ENCODE assay signal across 24 mouse cellular contexts in genomic region chr2:59318631-59319030, GRCm38 (mm10).
A peak's percentile ranks its signal among the peaks of the same experiment; 100 is the strongest.
DNase-seq lines count a peak whose midpoint lies in the region; ATAC-seq and TF ChIP-seq lines count a peak whose summit lies in the region.
"Had no signal": no experiment of that assay in that cellular context is flagged by ENCODE, and none has a peak within 500 bp of the region (broad histone marks: within the 10 kb centered on the region; RNA-seq: fewer than 3 reads in every experiment).

No protein-coding gene starts in this region.

- DNase-seq in gastrocnemius, adult 2 months, result no peak
- no peak for DNase-seq in gastrocnemius, postnatal 10 days
- DNase-seq in kidney, postnatal 0 days (ENCODE audit: low spot score), result no peak
- no peak for DNase-seq in kidney, adult 9 months
- no peak for DNase-seq in stomach, postnatal 0 days (ENCODE audit: low spot score)
- DNase-seq: adrenal gland, postnatal 10 days; cerebellum, adult 9-10 months; gastrocnemius, postnatal 36 days; heart, postnatal 36 days; kidney, adult 8-10 months; kidney, postnatal 36 days; lung, postnatal 4 days; thymus, adult 18-20 months; thymus, postnatal 4 days had no signal

- no peaks in the 10 kb centered on the region for H3K4me1 ChIP-seq in kidney, postnatal 0 days (replicated peaks; ENCODE audit: insufficient read depth, low read length)
- no peaks in the 10 kb centered on the region for H3K4me1 ChIP-seq in megakaryocyte, embryonic 14.5 days
- H3K4me1 ChIP-seq in stomach, postnatal 0 days (replicated peaks; ENCODE audit: control insufficient read depth, insufficient read depth), result no peaks in the 10 kb centered on the region
- H3K4me1 ChIP-seq in neural tube, embryonic 15.5 days, result no peaks in the 10 kb centered on the region
- H3K4me1 ChIP-seq: hindbrain, embryonic 15.5 days; limb, embryonic 13.5 days; midbrain, embryonic 12.5 days; neural tube, embryonic 12.5 days had no signal

- intact Hi-C loops in gastrocnemius, adult 2 months (cut with DNase I), result no loop called here

- H3K36me3 ChIP-seq in kidney, postnatal 0 days (ENCODE audit: insufficient read depth, low read length), result peaks cover 32% of the 10 kb centered on the region
- H3K36me3 ChIP-seq in megakaryocyte, embryonic 14.5 days (replicated peaks; ENCODE audit: low read length), result peaks cover 84% of the 10 kb centered on the region
- H3K36me3 ChIP-seq in stomach, postnatal 0 days (ENCODE audit: control insufficient read depth, insufficient read depth, low read length), result peaks cover 13% of the 10 kb centered on the region
- peaks cover 37% of the 10 kb centered on the region for H3K36me3 ChIP-seq in neural tube, embryonic 15.5 days

- peak; percentile 17; the same call in 1 of the 2 replicates for TF ChIP-seq CTCF in gastrocnemius, adult 2 months (IDR thresholded peaks at IDR 0.05)
- TF ChIP-seq CTCF in kidney, postnatal 0 days (IDR thresholded peaks at IDR 0.05; ENCODE audit: low read depth), result peak; percentile 33; the same call in 1 of the 2 replicates
- peak; percentile 50 for TF ChIP-seq CTCF in stomach, postnatal 0 days (IDR thresholded peaks at IDR 0.05; ENCODE audit: low read depth)

- ATAC-seq in kidney, postnatal 0 days (replicated peaks; ENCODE audit: low FRiP score, low read depth), result no peak
- ATAC-seq in megakaryocyte, adult 5-6 weeks (ENCODE audit: poor library complexity, severe bottlenecking), result no peak
- no peak for ATAC-seq in stomach, postnatal 0 days (ENCODE audit: low FRiP score, low TSS enrichment)
- no peak for ATAC-seq in neural tube, embryonic 15.5 days (ENCODE audit: low FRiP score)
- ATAC-seq: activated CD4-positive, CD25-positive, alpha-beta regulatory T cell, adult 4 months had no signal

- H3K4me3 ChIP-seq in gastrocnemius, adult 2 months, result no peak overlapping the region
- H3K4me3 ChIP-seq in kidney, postnatal 0 days (replicated peaks; ENCODE audit: low read depth, low read length), result no peak overlapping the region
- peak overlapping the region; percentile 21 for H3K4me3 ChIP-seq in megakaryocyte, embryonic 14.5 days (replicated peaks)
- H3K4me3 ChIP-seq in stomach, postnatal 0 days (ENCODE audit: low read depth, low read length), result no peak overlapping the region
- no peak overlapping the region for H3K4me3 ChIP-seq in neural tube, embryonic 15.5 days (replicated peaks)
- H3K4me3 ChIP-seq: forebrain, embryonic 12.5 days; hindbrain, embryonic 15.5 days; limb, embryonic 13.5 days; midbrain, embryonic 12.5 days; neural tube, embryonic 12.5 days had no signal

- H3K9me3 ChIP-seq in kidney, postnatal 0 days (replicated peaks; ENCODE audit: low read length), result no peaks in the 10 kb centered on the region; the same call in 1 of the 2 replicates
- peaks cover 15% of the 10 kb centered on the region for H3K9me3 ChIP-seq in megakaryocyte, embryonic 14.5 days
- peaks cover 7% of the 10 kb centered on the region; the same call in 1 of the 2 replicates for H3K9me3 ChIP-seq in stomach, postnatal 0 days (ENCODE audit: control insufficient read depth, low read length)
- H3K9me3 ChIP-seq in neural tube, embryonic 15.5 days (replicated peaks), result 0 out of 2 replicates have a peak, but pooled peaks cover 10% of the 10 kb centered on the region

- no peak overlapping the region for H3K27ac ChIP-seq in gastrocnemius, adult 2 months
- H3K27ac ChIP-seq in kidney, postnatal 0 days, result no peak overlapping the region
- H3K27ac ChIP-seq in stomach, postnatal 0 days (replicated peaks), result no peak overlapping the region
- H3K27ac ChIP-seq in neural tube, embryonic 15.5 days (replicated peaks), result no peak overlapping the region
- H3K27ac ChIP-seq: forebrain, embryonic 12.5 days; hindbrain, embryonic 15.5 days; limb, embryonic 13.5 days; midbrain, embryonic 12.5 days; neural tube, embryonic 12.5 days had no signal

- no peak overlapping the region for H3K4me2 ChIP-seq in kidney, postnatal 0 days (ENCODE audit: low read length)
- no peak overlapping the region for H3K4me2 ChIP-seq in stomach, postnatal 0 days (replicated peaks; ENCODE audit: low read depth)
- no peak overlapping the region for H3K4me2 ChIP-seq in neural tube, embryonic 15.5 days
- H3K4me2 ChIP-seq: forebrain, embryonic 12.5 days; heart, embryonic 11.5 days; hindbrain, embryonic 15.5 days; limb, embryonic 13.5 days; midbrain, embryonic 12.5 days; neural tube, embryonic 12.5 days had no signal

- no peak for TF ChIP-seq EP300 in stomach, postnatal 0 days (optimal IDR thresholded peaks at IDR 0.05)

- no peak overlapping the region for H3K9ac ChIP-seq in kidney, postnatal 0 days (ENCODE audit: low read depth, low read length)
- no peak overlapping the region for H3K9ac ChIP-seq in stomach, postnatal 0 days (ENCODE audit: low read length)
- H3K9ac ChIP-seq in neural tube, embryonic 15.5 days (replicated peaks), result no peak overlapping the region
- H3K9ac ChIP-seq: forebrain, embryonic 12.5 days; hindbrain, embryonic 15.5 days; limb, embryonic 13.5 days; midbrain, embryonic 12.5 days; neural tube, embryonic 12.5 days had no signal

- WGBS in kidney, postnatal 0 days, result 100% methylated on average over 1 of the region's 1 CpGs
- 97% methylated on average over 1 of the region's 1 CpGs for WGBS in stomach, postnatal 0 days
- WGBS in neural tube, embryonic 15.5 days, result 97% methylated on average over 1 of the region's 1 CpGs

- H3K27me3 ChIP-seq in kidney, postnatal 0 days (ENCODE audit: insufficient read depth, low read length), result no peaks in the 10 kb centered on the region
- H3K27me3 ChIP-seq in megakaryocyte, embryonic 14.5 days (replicated peaks), result no peaks in the 10 kb centered on the region
- H3K27me3 ChIP-seq in stomach, postnatal 0 days (ENCODE audit: control insufficient read depth, insufficient read depth, low read length), result no peaks in the 10 kb centered on the region
- no peaks in the 10 kb centered on the region for H3K27me3 ChIP-seq in neural tube, embryonic 15.5 days (replicated peaks)
- H3K27me3 ChIP-seq: forebrain, embryonic 12.5 days; hindbrain, embryonic 15.5 days; limb, embryonic 13.5 days; midbrain, embryonic 12.5 days; neural tube, embryonic 12.5 days had no signal
